Mouse (Mus musculus) spleen, adult 18-20 months (tissue): ENCODE measurements around the gene Hist1h1t.
"Not testable (repeated sequence)": the region's sequence is repeated elsewhere in the genome, so short reads cannot be mapped to it uniquely, and the experiment has no call there.

Source experiments
- DNase-seq, 2 experiments: peaks; one replicate each; pipeline ENCODE4 v3.0.0; 2022; ENCODE audit warnings: mixed read lengths in 2 of 2

The Hist1h1t gene

GRCm38 (mm10) chr13:23700786-23701520, 5.3 kb downstream of the Hist1h1t start:
- DNase-seq, result peak; percentile 54 to 65

GRCm38 (mm10) chr13:23702220-23702619, 6.6 kb downstream of the Hist1h1t start:
- DNase-seq, result no peak

- DNase-seq, result not testable (repeated sequence)
Observed at GRCm38 (mm10) chr13:23702801-23703200, 7.2 kb downstream of the Hist1h1t start.

GRCm38 (mm10) chr13:23705751-23706356, 10.2 kb downstream of the Hist1h1t start:
- DNase-seq, result no peak

GRCm38 (mm10) chr13:23706771-23707170, 11.2 kb downstream of the Hist1h1t start:
- DNase-seq, result no peak

- no peak for DNase-seq
Observed at GRCm38 (mm10) chr13:23708041-23708440, 12.4 kb downstream of the Hist1h1t start.

- DNase-seq, result no peak
Observed at GRCm38 (mm10) chr13:23708654-23709053, 13.0 kb downstream of the Hist1h1t start.

- DNase-seq, result no peak
Observed at GRCm38 (mm10) chr13:23709714-23710373, 14.2 kb downstream of the Hist1h1t start.

- DNase-seq, result peak; percentile 38 to 54
Observed at GRCm38 (mm10) chr13:23710374-23711089, 14.9 kb downstream of the Hist1h1t start, which contains the start of gene Hfe. Gene Hfe, minus strand, starts transcription at chr13:23710854.

- DNase-seq, result no peak
Observed at GRCm38 (mm10) chr13:23716261-23717042, 20.8 kb downstream of the Hist1h1t start.

- DNase-seq, result no peak
Observed at GRCm38 (mm10) chr13:23717176-23717575, 21.6 kb downstream of the Hist1h1t start.

GRCm38 (mm10) chr13:23717593-23718245, 22.1 kb downstream of the Hist1h1t start:
- not testable (repeated sequence) for DNase-seq

- DNase-seq, result no peak
Observed at GRCm38 (mm10) chr13:23724239-23724638, 28.6 kb downstream of the Hist1h1t start.

GRCm38 (mm10) chr13:23725213-23725612, 29.6 kb downstream of the Hist1h1t start:
- DNase-seq, result no peak

GRCm38 (mm10) chr13:23728472-23729191, 33.0 kb downstream of the Hist1h1t start:
- DNase-seq, result no peak

GRCm38 (mm10) chr13:23729192-23729525, 33.5 kb downstream of the Hist1h1t start:
- no peak for DNase-seq

GRCm38 (mm10) chr13:23729706-23730105, 34.1 kb downstream of the Hist1h1t start:
- no peak for DNase-seq

- DNase-seq, result no peak
Observed at GRCm38 (mm10) chr13:23730479-23730878, 34.9 kb downstream of the Hist1h1t start.

- DNase-seq, result no peak
Observed at GRCm38 (mm10) chr13:23732156-23732804, 36.7 kb downstream of the Hist1h1t start.

GRCm38 (mm10) chr13:23737091-23737490, 41.5 kb downstream of the Hist1h1t start:
- DNase-seq, result no peak

- DNase-seq, result peak in 1 of 2 experiments; percentile 49
Observed at GRCm38 (mm10) chr13:23738041-23738440, 42.4 kb downstream of the Hist1h1t start.
